Mouse (Mus musculus) liver, embryonic 14.5 days (tissue): ENCODE data around the gene Mycbpap. TPM values are rescaled to one million over a fixed set of nuclear protein-coding genes. Genes with fewer than 3 reads are reported as not detected.

Source experiments
- ATAC-seq: fragments of 200-750 bp; cut with Nextera tagmentation; 2 replicates; pipeline ENCODE4 v1.8.0; 2017; ENCODE audit warnings: moderate number of reproducible peaks, mild to moderate bottlenecking, moderate library complexity; ENCODE audit not compliant: insufficient read depth
- DNase-seq, 3 experiments: peaks; one replicate each; pipeline ENCODE4 v3.0.0-alpha.2; 2012 to 2013; ENCODE audit warnings: low read depth in 3 of 3, low spot score in 3 of 3
- H3K27ac ChIP-seq: fragments of 300-500 bp; sonication (generic); 2 replicates; pipeline ENCODE4 v1.5.1; 2014; ENCODE audit warnings: moderate library complexity, mild to moderate bottlenecking, control low read depth, inconsistent platforms
- H3K27me3 ChIP-seq: fragments of 300-500 bp; sonication (generic); 2 replicates; pipeline ENCODE4 v1.6.1; 2014; ENCODE audit warnings: mild to moderate bottlenecking, low read length, moderate library complexity; ENCODE audit not compliant: control insufficient read depth, insufficient read depth
- H3K36me3 ChIP-seq: fragments of 300-500 bp; sonication (generic); replicated peaks from 2 replicates; pipeline ENCODE4 v1.6.1; 2014; ENCODE audit warnings: low read depth; ENCODE audit not compliant: control insufficient read depth, insufficient read depth
- H3K4me1 ChIP-seq, 2 experiments: fragments of 200-500 bp in 1 of 2; fragments of 300-500 bp in 1 of 2; sonication (generic) in 1 of 2; replicated peaks; 2 replicates each; pipeline ENCODE4 v1.6.1; 2012 to 2014; ENCODE audit warnings: antibody characterized with exemption in 1 of 2, inconsistent platforms in 1 of 2, low read length in 1 of 2; ENCODE audit not compliant: control insufficient read depth in 2 of 2, insufficient read depth in 2 of 2
- H3K4me2 ChIP-seq: fragments of 300-500 bp; sonication (generic); 2 replicates; pipeline ENCODE4 v1.6.1; 2014; ENCODE audit warnings: low read depth, mild to moderate bottlenecking, control low read depth, moderate library complexity
- H3K4me3 ChIP-seq, 2 experiments: fragments of 200-500 bp in 1 of 2; fragments of 300-500 bp in 1 of 2; sonication (generic) in 1 of 2; 2 replicates each; pipeline ENCODE4 v1.5.1; 2012 to 2014; ENCODE audit warnings: low read depth in 2 of 2, low read length in 2 of 2, mild to moderate bottlenecking in 2 of 2, control low read depth in 1 of 2, inconsistent platforms in 1 of 2, moderate library complexity in 1 of 2; ENCODE audit not compliant: insufficient read depth in 1 of 2
- H3K9ac ChIP-seq: fragments of 300-500 bp; sonication (generic); replicated peaks from 2 replicates; pipeline ENCODE4 v1.6.1; 2014; ENCODE audit warnings: mild to moderate bottlenecking, control low read depth, moderate library complexity
- H3K9me3 ChIP-seq: fragments of 300-500 bp; sonication (generic); 2 replicates; pipeline ENCODE4 v1.6.1; 2016; ENCODE audit warnings: low read length, mixed read lengths; ENCODE audit not compliant: control insufficient read depth
- CTCF ChIP-seq: IDR thresholded peaks from 2 replicates; pipeline ENCODE4 v1.5.1; 2016; ENCODE audit warnings: antibody characterized with exemption, low read depth, control low read depth
- EP300 ChIP-seq: IDR thresholded peaks from 2 replicates; pipeline ENCODE4 v1.6.1; 2016; ENCODE audit warnings: antibody characterized with exemption, low read depth
- WGBS: fragments of 180-500 bp; shearing (Covaris S2); extraction: QIAGEN DNeasy Blood & Tissue Kit; methylation state at CpG from one replicate; pipeline ENCODE4 v1.1.7; 2014; ENCODE audit not compliant: insufficient replicate concordance; 5-methylcytosine and 5-hydroxymethylcytosine counted together
- polyA plus RNA-seq, 2 experiments: library from polyadenylated mRNA; depleted of rRNA in 1 of 2; stranded (reverse) in 1 of 2; unstranded in 1 of 2; fragments of >200 nt; fragmentation: Nextera tagmentation in 1 of 2; extraction: Ambion mirVana in 1 of 2; gene quantifications; 2 replicates each; pipeline versions ENCODE4 v1.2.1 to v1.2.3; 2012 to 2014

The Mycbpap gene
- polyA plus RNA-seq, 2 experiments: 0.09 TPM; not detected in 1

DNA sequence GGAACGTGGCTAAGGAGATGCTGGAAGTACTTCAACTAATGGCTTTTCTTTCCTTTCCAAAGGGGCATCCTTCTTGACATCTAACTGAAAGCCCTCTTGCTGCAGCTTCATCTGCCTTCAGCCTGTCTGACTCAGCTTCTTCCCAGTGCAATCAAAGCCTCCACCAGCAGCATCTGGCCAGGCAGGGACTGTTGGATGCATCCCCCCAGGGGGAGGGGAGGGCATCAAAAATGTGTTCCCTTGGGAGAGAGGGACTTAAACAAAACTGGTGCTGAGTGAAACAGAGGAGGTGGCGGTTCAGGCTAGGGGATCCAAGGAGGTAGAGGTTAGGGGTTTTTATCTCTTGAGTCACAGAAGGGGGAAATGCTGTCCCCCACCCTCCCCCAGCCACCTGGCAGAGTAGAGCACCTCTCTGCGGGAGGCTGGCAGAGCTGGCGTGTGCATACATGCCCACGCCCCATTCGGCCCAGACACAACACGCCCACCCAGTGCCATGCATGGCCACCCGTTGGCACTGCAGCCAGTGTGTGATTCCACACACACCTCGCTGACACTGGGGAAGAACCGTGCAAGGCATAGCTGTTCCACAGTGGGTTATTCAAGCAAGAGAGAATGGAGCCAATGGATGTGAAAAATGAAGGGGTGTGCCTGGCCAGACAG, 66.3 kb downstream of the Mycbpap start:
- peak in 1 of 3 experiments; percentile 11 for DNase-seq
- Histone ChIP-seq H3K9me3 (no peaks in the 10 kb centered on the region), H3K27ac (peak overlapping the region; percentile 61), H3K9ac (peak overlapping the region; percentile 43), H3K27me3 (no peaks in the 10 kb centered on the region), H3K4me3 (peak overlapping the region; percentile 43 to 56), H3K4me2 (peak overlapping the region; percentile 52), H3K36me3 (no peaks in the 10 kb centered on the region), H3K4me1 (peaks cover 12 to 27% of the 10 kb centered on the region in 2 experiments)
- TF ChIP-seq EP300 (no peak), CTCF (no peak)
- peak; percentile 42 for ATAC-seq
- WGBS: 43% methylated on average over 10 of the region's 10 CpGs

DNA sequence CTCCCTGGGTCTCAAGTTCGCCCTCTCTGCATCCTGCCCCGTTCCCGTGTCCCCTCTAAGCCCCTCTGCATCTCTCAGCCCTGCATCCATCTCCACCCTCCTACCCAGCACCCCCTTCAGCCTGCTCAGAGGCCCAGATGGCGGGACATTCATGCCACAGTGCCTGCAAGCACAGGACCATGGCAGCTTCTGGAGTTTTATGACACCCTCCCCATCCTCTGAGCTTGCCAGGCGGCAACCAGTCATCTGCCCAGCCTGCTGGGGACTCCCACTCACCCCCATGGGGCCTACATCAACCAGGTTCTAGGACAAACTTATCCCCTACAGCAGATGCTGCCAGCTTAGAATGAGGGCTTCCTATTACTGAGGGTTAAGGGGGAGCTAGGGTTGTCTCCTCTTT, 66.8 kb downstream of the Mycbpap start:
- Histone ChIP-seq H3K4me3 (peak overlapping the region in 1 of 2 experiments; percentile 43; a peak in 2 of 4 replicates), H3K4me2 (peak overlapping the region; percentile 52), H3K27me3 (no peaks in the 10 kb centered on the region), H3K27ac (no peak overlapping the region), H3K9ac (no peak overlapping the region), H3K9me3 (no peaks in the 10 kb centered on the region), H3K36me3 (no peaks in the 10 kb centered on the region), H3K4me1 (peaks cover 12 to 27% of the 10 kb centered on the region in 2 experiments)
- TF ChIP-seq EP300: no peak
- TF ChIP-seq CTCF: no peak
- DNase-seq (no peak), ATAC-seq (no peak)
- 57% methylated on average over 5 of the region's 5 CpGs for WGBS

Other genes with a start within 250 kb of the Mycbpap start
- gene Gm21885, start 239.9 kb downstream of the Mycbpap start, polyA plus RNA-seq (2012; rRNA removed): not detected in 2 replicates
- gene Gm21885, start 239.9 kb downstream of the Mycbpap start, polyA plus RNA-seq (2014; fragmentation: Nextera tagmentation; extraction: Ambion mirVana): 0.32 TPM in 1 of 2 replicates, not detected in the other
- 20.6 and 39.1 TPM in 2 replicates for gene Luc7l3, start 199.8 kb downstream of the Mycbpap start, polyA plus RNA-seq (2012; rRNA removed)
- 33.7 and 38.7 TPM in 2 replicates for gene Luc7l3, start 199.8 kb downstream of the Mycbpap start, polyA plus RNA-seq (2014; fragmentation: Nextera tagmentation; extraction: Ambion mirVana)
- 11.7 and 12.6 TPM in 2 replicates for gene Ankrd40, start 193.7 kb downstream of the Mycbpap start, polyA plus RNA-seq (2012; rRNA removed)
- gene Ankrd40, start 193.7 kb downstream of the Mycbpap start, polyA plus RNA-seq (2014; fragmentation: Nextera tagmentation; extraction: Ambion mirVana): 5.1 and 5.5 TPM in 2 replicates
- 3.5 and 4.9 TPM in 2 replicates for gene Abcc3, start 128.7 kb downstream of the Mycbpap start, polyA plus RNA-seq (2012; rRNA removed)
- gene Abcc3, start 128.7 kb downstream of the Mycbpap start, polyA plus RNA-seq (2014; fragmentation: Nextera tagmentation; extraction: Ambion mirVana): 4.7 and 6.5 TPM in 2 replicates
- 6.1 and 7.3 TPM in 2 replicates for gene Cacna1g, start 47.5 kb downstream of the Mycbpap start, polyA plus RNA-seq (2012; rRNA removed)
- gene Cacna1g, start 47.5 kb downstream of the Mycbpap start, polyA plus RNA-seq (2014; fragmentation: Nextera tagmentation; extraction: Ambion mirVana): 0.89 and 3.1 TPM in 2 replicates
- not detected in 2 replicates for gene Spata20, start 35.6 kb downstream of the Mycbpap start, polyA plus RNA-seq (2012; rRNA removed)
- gene Spata20, start 35.6 kb downstream of the Mycbpap start, polyA plus RNA-seq (2014; fragmentation: Nextera tagmentation; extraction: Ambion mirVana): not detected in 2 replicates
- gene Epn3, start 21.8 kb downstream of the Mycbpap start, polyA plus RNA-seq (2012; rRNA removed): 0.02 and 0.04 TPM in 2 replicates
- not detected in 2 replicates for gene Epn3, start 21.8 kb downstream of the Mycbpap start, polyA plus RNA-seq (2014; fragmentation: Nextera tagmentation; extraction: Ambion mirVana)
- gene Rsad1, start 27.5 kb upstream of the Mycbpap start, polyA plus RNA-seq (2012; rRNA removed): 1.2 and 1.4 TPM in 2 replicates
- gene Rsad1, start 27.5 kb upstream of the Mycbpap start, polyA plus RNA-seq (2014; fragmentation: Nextera tagmentation; extraction: Ambion mirVana): 0.51 and 0.72 TPM in 2 replicates
- gene Chad, start 43.3 kb upstream of the Mycbpap start, polyA plus RNA-seq (2012; rRNA removed): 0.02 and 0.03 TPM in 2 replicates
- 0.09 TPM in 1 of 2 replicates, not detected in the other for gene Chad, start 43.3 kb upstream of the Mycbpap start, polyA plus RNA-seq (2014; fragmentation: Nextera tagmentation; extraction: Ambion mirVana)
- 3.2 and 3.9 TPM in 2 replicates for gene Acsf2, start 80.1 kb upstream of the Mycbpap start, polyA plus RNA-seq (2012; rRNA removed)
- 1.3 and 1.4 TPM in 2 replicates for gene Acsf2, start 80.1 kb upstream of the Mycbpap start, polyA plus RNA-seq (2014; fragmentation: Nextera tagmentation; extraction: Ambion mirVana)
- gene Lrrc59, start 108.0 kb upstream of the Mycbpap start, polyA plus RNA-seq (2012; rRNA removed): 36.3 and 52.7 TPM in 2 replicates
- gene Lrrc59, start 108.0 kb upstream of the Mycbpap start, polyA plus RNA-seq (2014; fragmentation: Nextera tagmentation; extraction: Ambion mirVana): 66.4 and 73.4 TPM in 2 replicates
- gene Mrpl27, start 132.0 kb upstream of the Mycbpap start, polyA plus RNA-seq (2012; rRNA removed): 45.0 and 61.3 TPM in 2 replicates
- gene Mrpl27, start 132.0 kb upstream of the Mycbpap start, polyA plus RNA-seq (2014; fragmentation: Nextera tagmentation; extraction: Ambion mirVana): 56.8 and 58.6 TPM in 2 replicates
- 12.8 and 15.4 TPM in 2 replicates for gene Eme1, start 132.2 kb upstream of the Mycbpap start, polyA plus RNA-seq (2012; rRNA removed)
- 13.0 and 15.7 TPM in 2 replicates for gene Eme1, start 132.2 kb upstream of the Mycbpap start, polyA plus RNA-seq (2014; fragmentation: Nextera tagmentation; extraction: Ambion mirVana)
- 2.8 and 3.6 TPM in 2 replicates for gene Xylt2, start 155.8 kb upstream of the Mycbpap start, polyA plus RNA-seq (2012; rRNA removed)
- gene Xylt2, start 155.8 kb upstream of the Mycbpap start, polyA plus RNA-seq (2014; fragmentation: Nextera tagmentation; extraction: Ambion mirVana): 1.8 and 2.7 TPM in 2 replicates
- not detected in 2 replicates for gene Gm11541, start 182.8 kb upstream of the Mycbpap start, polyA plus RNA-seq (2012; rRNA removed)
- not detected in 2 replicates for gene Gm11541, start 182.8 kb upstream of the Mycbpap start, polyA plus RNA-seq (2014; fragmentation: Nextera tagmentation; extraction: Ambion mirVana)
- gene Cdc34b, start 220.0 kb upstream of the Mycbpap start, polyA plus RNA-seq (2012; rRNA removed): 0.03 TPM in 1 of 2 replicates, not detected in the other
- gene Cdc34b, start 220.0 kb upstream of the Mycbpap start, polyA plus RNA-seq (2014; fragmentation: Nextera tagmentation; extraction: Ambion mirVana): 0.08 TPM in 1 of 2 replicates, not detected in the other